Mouse (Mus musculus) adrenal gland, adult 18-20 months (tissue): Measurements from ENCODE around the gene Nme2. TPM values are rescaled to one million over a fixed set of nuclear protein-coding genes. Genes with fewer than 3 reads are reported as not detected.

Experiments used
- total RNA-seq, 2 experiments: library from RNA; stranded (reverse); gene quantifications; 1 replicate in 1 of 2; 2 replicates in 1 of 2; pipeline ENCODE4 v1.2.3; 2021

Nme2 gene
- total RNA-seq, 2 experiments from 2014 or later = 444 to 476 TPM

Other genes starting within 250 kb of the Nme2 start
- gene Utp18, start 70.5 kb downstream of the Nme2 start, total RNA-seq = 10 to 100 TPM; 19.2 to 23.4 TPM
- 10 to 100 TPM; 17.7 to 21.6 TPM for gene Mbtd1, start 70.4 kb downstream of the Nme2 start, total RNA-seq
- 10 to 100 TPM; 72.2 to 90.6 TPM for gene Gm20390, start 12.0 kb upstream of the Nme2 start, total RNA-seq
- gene Nme1, start 12.3 kb upstream of the Nme2 start, total RNA-seq = 10 to 100 TPM; 37.7 to 42.8 TPM
- gene Spag9, start 39.8 kb upstream of the Nme2 start, total RNA-seq = 100 to 1,000 TPM; 112 to 130 TPM